Mouse (Mus musculus): ENCODE data around the gene Fgfr2.
"Not testable (repeated sequence)": the region's sequence is repeated elsewhere in the genome, so short reads cannot be mapped to it uniquely, and the experiment has no call there.

- not testable (repeated sequence) for TF ChIP-seq CTCF (IDR thresholded peaks at IDR 0.05; ENCODE audit: borderline replicate concordance, insufficient read depth, low read length); POLR2A (IDR thresholded peaks at IDR 0.05; ENCODE audit: low read depth, low read length)
These were observed 2055.0 kb downstream of the Fgfr2 start for GRCm38 (mm10) chr7:131068191-131068590.
